11 mouse cellular contexts compared by ENCODE assay signal in genomic region chr14:48054719-48055118, GRCm38 (mm10).
A peak's percentile ranks its signal among the peaks of the same experiment; 100 is the strongest.
DNase-seq lines count a peak whose midpoint lies in the region; ATAC-seq and TF ChIP-seq lines count a peak whose summit lies in the region.
"Had no signal": no experiment of that assay in that cellular context is flagged by ENCODE, and none has a peak within 500 bp of the region (broad histone marks: within the 10 kb centered on the region; RNA-seq: fewer than 3 reads in every experiment).

No protein-coding gene starts in this region.

- no peak overlapping the region for H3K4me3 ChIP-seq in hindbrain, postnatal 0 days (ENCODE audit: low read length)
- H3K4me3 ChIP-seq in hindbrain, embryonic 14.5 days (replicated peaks; ENCODE audit: low read length) = no peak overlapping the region
- H3K4me3 ChIP-seq in midbrain, postnatal 0 days (ENCODE audit: low read depth, low read length) = no peak overlapping the region
- H3K4me3 ChIP-seq in midbrain, embryonic 14.5 days (replicated peaks; ENCODE audit: low read depth, low read length) = no peak overlapping the region
- H3K4me3 ChIP-seq: hindbrain, embryonic 12.5 days; midbrain, embryonic 10.5 days had no signal

- TF ChIP-seq CTCF in hindbrain, postnatal 0 days (IDR thresholded peaks at IDR 0.05; ENCODE audit: low read depth) = peak; percentile 38
- TF ChIP-seq CTCF in midbrain, postnatal 0 days (IDR thresholded peaks at IDR 0.05) = peak; percentile 45

- DNase-seq in hindbrain, postnatal 0 days (ENCODE audit: low spot score) = no peak
- DNase-seq in hindbrain, embryonic 14.5 days (ENCODE audit: low spot score) = no peak
- DNase-seq in midbrain, postnatal 0 days (ENCODE audit: low spot score) = no peak
- no peak for DNase-seq in midbrain, embryonic 14.5 days
- peak; percentile 5 for DNase-seq in WW6 (ENCODE audit: low read depth, low spot score)
- peak; percentile 55 for DNase-seq in testis, postnatal 10 days (ENCODE audit: low spot score)
- no peak for DNase-seq in frontal cortex, postnatal 36 days (ENCODE audit: low spot score in 2 of 2)
- no peak for DNase-seq in left cerebral cortex, adult 8-10 months (ENCODE audit: low spot score in 2 of 2)
- DNase-seq: kidney, postnatal 14 days had no signal

- no peak overlapping the region for H3K4me2 ChIP-seq in hindbrain, postnatal 0 days (ENCODE audit: low read depth, low read length)
- H3K4me2 ChIP-seq in hindbrain, embryonic 14.5 days (replicated peaks) = no peak overlapping the region
- no peak overlapping the region for H3K4me2 ChIP-seq in midbrain, postnatal 0 days (ENCODE audit: low read depth, low read length, poor library complexity, severe bottlenecking)
- H3K4me2 ChIP-seq in midbrain, embryonic 14.5 days (ENCODE audit: low read length) = no peak overlapping the region
- H3K4me2 ChIP-seq: hindbrain, embryonic 12.5 days had no signal

- 0 out of 2 replicates have a peak, but pooled peaks cover 2% of the 10 kb centered on the region for H3K4me1 ChIP-seq in hindbrain, postnatal 0 days (ENCODE audit: insufficient read depth, low read length)
- no peaks in the 10 kb centered on the region for H3K4me1 ChIP-seq in hindbrain, embryonic 14.5 days (replicated peaks; ENCODE audit: control insufficient read depth, insufficient read depth, low read length)
- no peaks in the 10 kb centered on the region for H3K4me1 ChIP-seq in midbrain, postnatal 0 days (ENCODE audit: insufficient read depth, low read length)
- H3K4me1 ChIP-seq in midbrain, embryonic 14.5 days (ENCODE audit: control insufficient read depth, insufficient read depth, low read length) = no peaks in the 10 kb centered on the region

- 0 out of 2 replicates have a peak, but pooled peaks cover 3% of the 10 kb centered on the region for H3K27me3 ChIP-seq in hindbrain, postnatal 0 days (ENCODE audit: insufficient read depth, low read length)
- H3K27me3 ChIP-seq in hindbrain, embryonic 14.5 days (ENCODE audit: control insufficient read depth, insufficient read depth, low read length) = no peaks in the 10 kb centered on the region
- H3K27me3 ChIP-seq in midbrain, postnatal 0 days (ENCODE audit: insufficient read depth, low read length) = no peaks in the 10 kb centered on the region
- H3K27me3 ChIP-seq in midbrain, embryonic 14.5 days (ENCODE audit: control insufficient read depth, insufficient read depth, low read length) = no peaks in the 10 kb centered on the region
- H3K27me3 ChIP-seq: hindbrain, embryonic 12.5 days had no signal

- H3K9me3 ChIP-seq in hindbrain, postnatal 0 days (ENCODE audit: low read length) = no peaks in the 10 kb centered on the region
- no peaks in the 10 kb centered on the region for H3K9me3 ChIP-seq in hindbrain, embryonic 14.5 days (ENCODE audit: control insufficient read depth, low read length)
- H3K9me3 ChIP-seq in midbrain, postnatal 0 days (ENCODE audit: low read length) = no peaks in the 10 kb centered on the region
- H3K9me3 ChIP-seq in midbrain, embryonic 14.5 days (ENCODE audit: control insufficient read depth, low read length) = no peaks in the 10 kb centered on the region
- H3K9me3 ChIP-seq: hindbrain, embryonic 12.5 days; midbrain, embryonic 10.5 days had no signal

- 71% methylated on average over 3 of the region's 3 CpGs for WGBS in hindbrain, postnatal 0 days
- WGBS in hindbrain, embryonic 14.5 days = 73% methylated on average over 3 of the region's 3 CpGs
- 77% methylated on average over 3 of the region's 3 CpGs for WGBS in midbrain, postnatal 0 days
- 67% methylated on average over 3 of the region's 3 CpGs for WGBS in midbrain, embryonic 14.5 days

- no peak for ATAC-seq in hindbrain, postnatal 0 days
- ATAC-seq in hindbrain, embryonic 14.5 days (ENCODE audit: low FRiP score) = no peak
- no peak for ATAC-seq in midbrain, postnatal 0 days (ENCODE audit: low FRiP score)
- ATAC-seq in midbrain, embryonic 14.5 days (ENCODE audit: low FRiP score, low TSS enrichment) = no peak

- H3K36me3 ChIP-seq in hindbrain, postnatal 0 days (ENCODE audit: insufficient read depth, low read length) = no peaks in the 10 kb centered on the region
- no peaks in the 10 kb centered on the region for H3K36me3 ChIP-seq in hindbrain, embryonic 14.5 days (replicated peaks; ENCODE audit: control insufficient read depth, insufficient read depth)
- H3K36me3 ChIP-seq in midbrain, postnatal 0 days (ENCODE audit: insufficient read depth, low read length) = no peaks in the 10 kb centered on the region
- H3K36me3 ChIP-seq in midbrain, embryonic 14.5 days (ENCODE audit: control insufficient read depth, insufficient read depth, low read length) = no peaks in the 10 kb centered on the region
- H3K36me3 ChIP-seq: hindbrain, embryonic 12.5 days; midbrain, embryonic 10.5 days had no signal

- H3K27ac ChIP-seq in hindbrain, postnatal 0 days = no peak overlapping the region
- H3K27ac ChIP-seq in hindbrain, embryonic 14.5 days = no peak overlapping the region
- H3K27ac ChIP-seq in midbrain, postnatal 0 days (ENCODE audit: low read depth, low read length) = no peak overlapping the region
- no peak overlapping the region for H3K27ac ChIP-seq in midbrain, embryonic 14.5 days (replicated peaks; ENCODE audit: low read depth, low read length)
- H3K27ac ChIP-seq: hindbrain, embryonic 12.5 days; midbrain, embryonic 10.5 days had no signal

- no peak overlapping the region for H3K9ac ChIP-seq in hindbrain, postnatal 0 days (replicated peaks; ENCODE audit: low read length)
- H3K9ac ChIP-seq in hindbrain, embryonic 14.5 days = no peak overlapping the region
- H3K9ac ChIP-seq in midbrain, postnatal 0 days (replicated peaks; ENCODE audit: low read length, poor library complexity, severe bottlenecking) = no peak overlapping the region
- H3K9ac ChIP-seq in midbrain, embryonic 14.5 days (replicated peaks; ENCODE audit: low read length) = no peak overlapping the region
- H3K9ac ChIP-seq: hindbrain, embryonic 12.5 days had no signal

Comparison
In these comparisons a context has a peak if more than half of its experiments do, and no peak if none do; other contexts are left out.
1. DNase-seq: peak in WW6 (single experiment) and testis, postnatal 10 days (single experiment); none in hindbrain, postnatal 0 days (single experiment), hindbrain, embryonic 14.5 days (single experiment), midbrain, postnatal 0 days (single experiment), midbrain, embryonic 14.5 days (single experiment), frontal cortex, postnatal 36 days (0 of 2) and left cerebral cortex, adult 8-10 months (0 of 2).